Mouse (Mus musculus): ENCODE data around the gene Slc5a10.

- TF ChIP-seq CTCF (IDR thresholded peaks at IDR 0.05) = no peak
- no peak for TF ChIP-seq EP300 (IDR thresholded peaks at IDR 0.05; ENCODE audit: insufficient read depth, low read depth, low read length)
Measured at GRCm38 (mm10) chr11:61675332-61675731, 45.3 kb downstream of the Slc5a10 start.

Data from heart, adult 2 months (tissue).